Mouse (Mus musculus): ENCODE results near the gene Cmtm1. TPM values are rescaled to one million over a fixed set of nuclear protein-coding genes. Genes with fewer than 3 reads are reported as not detected.

Gene Cmtm1
- polyA plus RNA-seq, 1 experiment from 2014 or later, result not detected

GRCm38 (mm10) chr8:104253016-104253415 is 56.9 kb downstream of the Cmtm1 start:
- no peaks in the 10 kb centered on the region for H3K9me3 ChIP-seq (replicated peaks)
- H3K4me1 ChIP-seq (replicated peaks), result peaks cover 10% of the 10 kb centered on the region
- no peak overlapping the region for H3K4me2 ChIP-seq
- no peak overlapping the region for H3K4me3 ChIP-seq
- H3K9ac ChIP-seq, result no peak overlapping the region
- ATAC-seq (replicated peaks; ENCODE audit: insufficient number of reproducible peaks, insufficient read depth, low FRiP score, low read depth), result no peak
- no peak overlapping the region for H3K27ac ChIP-seq
- WGBS, result 85% methylated on average over 3 of the region's 3 CpGs
- peaks cover 9% of the 10 kb centered on the region for H3K36me3 ChIP-seq
- no peaks in the 10 kb centered on the region for H3K27me3 ChIP-seq

GRCm38 (mm10) chr8:104251461-104251860 is 58.5 kb downstream of the Cmtm1 start:
- ATAC-seq (replicated peaks; ENCODE audit: insufficient number of reproducible peaks, insufficient read depth, low FRiP score, low read depth), result no peak
- Histone ChIP-seq H3K9me3 (replicated peaks) (no peaks in the 10 kb centered on the region), H3K4me3 (peak overlapping the region; percentile 86), H3K4me2 (peak overlapping the region; percentile 90), H3K9ac (peak overlapping the region; percentile 83), H3K27ac (peak overlapping the region; percentile 84; the same call in 1 of the 2 replicates), H3K27me3 (no peaks in the 10 kb centered on the region), H3K4me1 (replicated peaks) (peaks cover 23% of the 10 kb centered on the region), H3K36me3 (no peaks in the 10 kb centered on the region)
- WGBS, result 2% methylated on average over 7 of the region's 7 CpGs

- Histone ChIP-seq H3K9ac (peak within 1 kb of the TSS; percentile 83), H3K4me3 (peak within 1 kb of the TSS; percentile 86), H3K9me3 (replicated peaks) (no peaks in the 10 kb centered on the region), H3K27ac (peak within 1 kb of the TSS; percentile 84), H3K36me3 (no peaks in the 10 kb centered on the region; the same call in 1 of the 2 replicates), H3K27me3 (no peaks in the 10 kb centered on the region), H3K4me1 (replicated peaks) (peaks cover 23% of the 10 kb centered on the region), H3K4me2 (peak within 1 kb of the TSS; percentile 90)
- peak; percentile 81 for ATAC-seq (replicated peaks; ENCODE audit: insufficient number of reproducible peaks, insufficient read depth, low FRiP score, low read depth)
- 3% methylated on average over 41 of the region's 41 CpGs for WGBS
Measured at GRCm38 (mm10) chr8:104250439-104251367, 59.2 kb downstream of the Cmtm1 start, which contains the start of gene Cklf. Cklf (plus strand) TSS chr8:104250861.

- H3K9me3 ChIP-seq (replicated peaks), result no peaks in the 10 kb centered on the region
- no peak overlapping the region for H3K9ac ChIP-seq
- H3K27ac ChIP-seq, result no peak overlapping the region
- peaks cover 23% of the 10 kb centered on the region for H3K4me1 ChIP-seq (replicated peaks)
- H3K4me2 ChIP-seq, result no peak overlapping the region
- H3K36me3 ChIP-seq, result no peaks in the 10 kb centered on the region; the same call in 1 of the 2 replicates
- no peak overlapping the region for H3K4me3 ChIP-seq
- ATAC-seq (replicated peaks; ENCODE audit: insufficient number of reproducible peaks, insufficient read depth, low FRiP score, low read depth), result no peak
- H3K27me3 ChIP-seq, result no peaks in the 10 kb centered on the region
- 81% methylated on average over 7 of the region's 7 CpGs for WGBS
Measured at GRCm38 (mm10) chr8:104249442-104249996, 60.4 kb downstream of the Cmtm1 start.

GRCm38 (mm10) chr8:104248276-104248675 is 61.7 kb downstream of the Cmtm1 start, which contains the start of gene Tk2:
Tk2 (minus strand) TSS chr8:104248558.
- Histone ChIP-seq H3K4me3 (peak within 1 kb of the TSS; percentile 87), H3K27me3 (no peaks in the 10 kb centered on the region), H3K36me3 (no peaks in the 10 kb centered on the region; the same call in 1 of the 2 replicates), H3K4me2 (peak within 1 kb of the TSS; percentile 83), H3K9me3 (replicated peaks) (no peaks in the 10 kb centered on the region), H3K9ac (peak within 1 kb of the TSS; percentile 91), H3K27ac (peak within 1 kb of the TSS; percentile 61), H3K4me1 (replicated peaks) (peaks cover 23% of the 10 kb centered on the region)
- ATAC-seq (replicated peaks; ENCODE audit: insufficient number of reproducible peaks, insufficient read depth, low FRiP score, low read depth), result peak; percentile 89
- under 1% methylated on average over 28 of the region's 28 CpGs for WGBS

- Histone ChIP-seq H3K9ac (peak overlapping the region; percentile 91), H3K4me3 (peak overlapping the region; percentile 87), H3K9me3 (replicated peaks) (no peaks in the 10 kb centered on the region), H3K4me1 (replicated peaks) (peaks cover 23% of the 10 kb centered on the region), H3K27me3 (no peaks in the 10 kb centered on the region), H3K27ac (peak overlapping the region; percentile 61), H3K36me3 (peaks cover 2% of the 10 kb centered on the region), H3K4me2 (peak overlapping the region; percentile 83)
- ATAC-seq (replicated peaks; ENCODE audit: insufficient number of reproducible peaks, insufficient read depth, low FRiP score, low read depth), result no peak
- WGBS, result 5% methylated on average over 11 of the region's 11 CpGs
Measured at GRCm38 (mm10) chr8:104247908-104248275, 62.1 kb downstream of the Cmtm1 start.

- Histone ChIP-seq H3K27ac (0 out of 2 replicates have a peak overlapping the region, but pooled peaks have one; percentile 61), H3K9me3 (replicated peaks) (no peaks in the 10 kb centered on the region), H3K9ac (peak overlapping the region; percentile 91; the same call in 1 of the 2 replicates), H3K4me1 (replicated peaks) (peaks cover 23% of the 10 kb centered on the region), H3K4me2 (peak overlapping the region; percentile 83), H3K4me3 (peak overlapping the region; percentile 87), H3K36me3 (peaks cover 8% of the 10 kb centered on the region), H3K27me3 (no peaks in the 10 kb centered on the region)
- WGBS, result 62% methylated on average over 22 of the region's 22 CpGs
- no peak for ATAC-seq (replicated peaks; ENCODE audit: insufficient number of reproducible peaks, insufficient read depth, low FRiP score, low read depth)
Measured at GRCm38 (mm10) chr8:104247054-104247907, 62.7 kb downstream of the Cmtm1 start.

GRCm38 (mm10) chr8:104246621-104247020 is 63.3 kb downstream of the Cmtm1 start:
- no peak overlapping the region for H3K9ac ChIP-seq
- H3K4me3 ChIP-seq, result no peak overlapping the region
- no peaks in the 10 kb centered on the region for H3K27me3 ChIP-seq
- H3K36me3 ChIP-seq, result peaks cover 10% of the 10 kb centered on the region
- ATAC-seq (replicated peaks; ENCODE audit: insufficient number of reproducible peaks, insufficient read depth, low FRiP score, low read depth), result no peak
- 80% methylated on average over 4 of the region's 4 CpGs for WGBS
- H3K27ac ChIP-seq, result no peak overlapping the region
- no peaks in the 10 kb centered on the region for H3K9me3 ChIP-seq (replicated peaks)
- H3K4me2 ChIP-seq, result no peak overlapping the region; the same call in 1 of the 2 replicates
- peaks cover 21% of the 10 kb centered on the region for H3K4me1 ChIP-seq (replicated peaks)

Other genes with a start within 250 kb of the Cmtm1 start
- gene Cdh5, start 208.5 kb downstream of the Cmtm1 start, polyA plus RNA-seq (2015; fragmentation: Nextera tagmentation; extraction: Ambion mirVana), result 45.9 and 54.5 TPM in 2 replicates
- 0.84 and 1.2 TPM in 2 replicates for gene Bean1, start 139.7 kb downstream of the Cmtm1 start, polyA plus RNA-seq (2015; fragmentation: Nextera tagmentation; extraction: Ambion mirVana)
- 10.5 and 13.4 TPM in 2 replicates for gene Tk2, start 61.6 kb downstream of the Cmtm1 start, polyA plus RNA-seq (2015; fragmentation: Nextera tagmentation; extraction: Ambion mirVana)
- gene Cklf, start 59.3 kb downstream of the Cmtm1 start, polyA plus RNA-seq (2015; fragmentation: Nextera tagmentation; extraction: Ambion mirVana), result 23.7 and 26.3 TPM in 2 replicates
- not detected in 2 replicates for gene Cmtm2a, start 17.0 kb downstream of the Cmtm1 start, polyA plus RNA-seq (2015; fragmentation: Nextera tagmentation; extraction: Ambion mirVana)
- not detected in 2 replicates for gene Gm45711, start 64 bp downstream of the Cmtm1 start, polyA plus RNA-seq (2015; fragmentation: Nextera tagmentation; extraction: Ambion mirVana)
- gene Gm11020, start 11.4 kb upstream of the Cmtm1 start, polyA plus RNA-seq (2015; fragmentation: Nextera tagmentation; extraction: Ambion mirVana), result not detected in 2 replicates
- gene Cmtm2b, start 12.1 kb upstream of the Cmtm1 start, polyA plus RNA-seq (2015; fragmentation: Nextera tagmentation; extraction: Ambion mirVana), result not detected in 2 replicates
- gene Cmtm3, start 29.3 kb upstream of the Cmtm1 start, polyA plus RNA-seq (2015; fragmentation: Nextera tagmentation; extraction: Ambion mirVana), result 82.3 and 90.3 TPM in 2 replicates
- 1.3 and 1.5 TPM in 2 replicates for gene Cmtm4, start 85.7 kb upstream of the Cmtm1 start, polyA plus RNA-seq (2015; fragmentation: Nextera tagmentation; extraction: Ambion mirVana)
- gene Dync1li2, start 132.9 kb upstream of the Cmtm1 start, polyA plus RNA-seq (2015; fragmentation: Nextera tagmentation; extraction: Ambion mirVana), result 50.4 and 52.4 TPM in 2 replicates
- 0.09 and 0.32 TPM in 2 replicates for gene Terb1, start 199.8 kb upstream of the Cmtm1 start, polyA plus RNA-seq (2015; fragmentation: Nextera tagmentation; extraction: Ambion mirVana)
- gene Nae1, start 224.5 kb upstream of the Cmtm1 start, polyA plus RNA-seq (2015; fragmentation: Nextera tagmentation; extraction: Ambion mirVana), result 63.4 and 64.4 TPM in 2 replicates
- gene Car7, start 224.5 kb upstream of the Cmtm1 start, polyA plus RNA-seq (2015; fragmentation: Nextera tagmentation; extraction: Ambion mirVana), result 2.4 and 2.8 TPM in 2 replicates

Measured in heart, embryonic 15.5 days (tissue).